Mouse (Mus musculus) CD4-positive, CD25-positive, alpha-beta regulatory T cell, adult 2 months (primary cell): ENCODE data around the gene Acap3.

Experiments
- DNase-seq: peaks from one replicate; pipeline ENCODE4 v3.0.0-alpha.2; 2012; ENCODE audit warnings: low read depth, low spot score

The Acap3 gene

GRCm38 (mm10) chr4:155932031-155932430 lies 40.4 kb downstream of the Acap3 start:
- DNase-seq: no peak

GRCm38 (mm10) chr4:155943049-155943452 lies 51.4 kb downstream of the Acap3 start:
- DNase-seq: peak; percentile 26

GRCm38 (mm10) chr4:155943534-155944249 lies 52.1 kb downstream of the Acap3 start, which contains the start of gene Ube2j2:
TSS of gene Ube2j2 (plus strand) at chr4:155943831.
- peak; percentile 95 for DNase-seq

GRCm38 (mm10) chr4:155944271-155944670 lies 52.6 kb downstream of the Acap3 start:
- peak; percentile 46 for DNase-seq

- DNase-seq: no peak
Observed at GRCm38 (mm10) chr4:155947094-155947493, 55.5 kb downstream of the Acap3 start.

GRCm38 (mm10) chr4:155955491-155955890 lies 63.9 kb downstream of the Acap3 start:
- DNase-seq: no peak
